Mouse (Mus musculus) thymus, postnatal 14 days (tissue): ENCODE results near the gene Hira.
A peak's percentile ranks its signal among the peaks of the same experiment; 100 is the strongest.
"Not testable (repeated sequence)": the region's sequence is repeated elsewhere in the genome, so short reads cannot be mapped to it uniquely, and the experiment has no call there.

Experiments
- DNase-seq: peaks from one replicate; pipeline ENCODE4 v3.0.0; 2021

The Hira gene

GRCm38 (mm10) chr16:18927963-18928362, 51.1 kb downstream of the Hira start:
- no peak for DNase-seq

GRCm38 (mm10) chr16:18938321-18939082, 61.7 kb downstream of the Hira start:
- no peak for DNase-seq

DNA sequence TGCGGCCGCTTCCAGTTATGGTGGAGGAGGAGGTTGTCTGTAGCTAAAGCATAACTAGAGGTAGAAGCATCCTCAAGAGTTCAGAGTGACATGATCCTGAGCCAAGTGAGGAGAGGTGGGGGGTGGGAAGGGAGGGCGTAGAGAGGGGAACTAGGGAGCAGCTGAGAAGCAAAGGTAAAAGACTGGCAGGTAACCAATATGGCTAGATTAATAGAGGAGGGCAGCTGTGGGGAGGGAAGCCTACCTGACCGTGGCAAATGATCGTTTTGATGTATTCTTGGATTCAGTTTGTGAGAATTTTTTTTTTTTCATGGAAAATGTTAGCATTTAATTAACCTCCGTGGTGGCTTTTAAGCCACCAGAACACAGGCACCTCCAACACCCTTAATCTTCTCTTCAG, 67.1 kb downstream of the Hira start:
- no peak for DNase-seq

GRCm38 (mm10) chr16:18948941-18949340, 72.1 kb downstream of the Hira start:
- no peak for DNase-seq

GRCm38 (mm10) chr16:18950351-18950750, 73.5 kb downstream of the Hira start:
- DNase-seq = no peak

GRCm38 (mm10) chr16:18952813-18953212, 76.0 kb downstream of the Hira start:
- no peak for DNase-seq

DNA sequence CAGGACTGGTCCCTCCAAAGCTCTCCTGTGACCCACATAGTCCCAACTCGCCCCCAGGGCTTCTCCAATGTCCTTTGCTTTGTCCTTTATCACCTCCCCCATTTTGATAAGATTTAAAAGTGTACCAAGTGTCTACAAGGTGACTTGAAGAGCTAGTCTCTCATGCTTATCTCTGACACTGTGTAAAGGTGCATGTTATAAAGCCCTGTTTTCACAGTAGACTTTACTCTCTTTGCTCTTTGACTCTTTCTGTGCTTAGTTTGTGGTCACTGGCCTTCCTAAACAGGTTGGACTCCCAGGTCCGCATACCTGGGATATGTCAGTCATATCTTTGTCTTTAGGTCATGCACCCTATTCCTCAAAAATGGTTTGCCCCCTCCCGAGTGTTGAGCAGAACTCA, 78.2 kb downstream of the Hira start:
- no peak for DNase-seq

- DNase-seq = no peak
Observed at GRCm38 (mm10) chr16:18963486-18963885, 86.6 kb downstream of the Hira start.

DNA sequence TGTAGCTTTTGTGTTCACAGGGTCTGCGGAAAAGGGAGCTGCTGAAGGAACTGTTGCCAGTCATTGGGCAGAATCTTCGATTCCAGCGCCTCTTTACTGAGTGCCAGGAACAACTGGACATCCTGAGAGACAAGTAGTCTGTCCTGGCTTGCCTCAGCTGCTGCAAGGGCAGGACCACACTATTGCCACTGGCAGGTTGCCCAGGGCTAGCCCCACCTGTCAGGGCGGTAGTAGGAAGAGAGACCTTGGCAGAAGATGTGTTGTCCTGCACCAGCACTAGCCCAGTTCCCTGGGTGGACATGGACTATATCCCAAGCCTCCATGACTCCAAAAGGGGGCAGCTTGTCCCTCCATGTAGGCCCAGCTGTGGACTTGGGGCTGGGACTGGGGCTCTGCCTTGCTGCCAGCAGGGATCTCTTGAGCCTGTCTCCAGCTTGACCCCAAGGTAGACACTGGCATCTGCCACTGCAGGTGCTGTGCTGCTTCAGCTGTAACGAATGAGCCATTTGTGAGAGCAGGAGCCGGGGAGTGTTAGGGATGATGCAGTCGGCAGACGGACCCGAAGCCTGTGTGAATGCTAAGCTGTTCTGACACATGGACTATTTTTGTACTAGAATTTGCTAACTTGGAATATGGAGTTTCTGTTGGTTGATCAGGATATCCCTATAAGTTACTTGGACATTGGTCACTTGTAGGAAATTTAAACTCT, 92.7 kb downstream of the Hira start:
- DNase-seq = no peak

- DNase-seq = no peak
Observed at GRCm38 (mm10) chr16:18970837-18971236, 94.0 kb downstream of the Hira start.

DNA sequence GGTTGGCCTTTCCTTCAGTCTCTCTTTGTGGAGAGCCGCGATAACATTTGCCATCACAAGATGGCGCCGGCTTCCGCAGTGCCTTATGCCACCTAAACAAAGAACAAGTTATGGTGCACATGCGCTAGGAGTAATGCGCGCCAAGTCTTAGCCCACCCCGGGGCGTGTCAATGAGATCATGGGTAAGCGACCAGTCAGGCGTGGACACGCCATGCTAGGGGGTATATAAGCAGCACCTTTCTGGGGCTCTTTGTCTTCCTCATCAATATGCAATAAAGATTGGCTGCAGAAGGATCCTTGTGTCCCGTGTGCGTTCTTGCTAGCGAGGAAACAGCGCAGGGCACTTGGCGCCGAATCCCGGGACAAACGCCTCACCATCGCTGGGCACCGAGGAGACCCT, 98.8 kb downstream of the Hira start:
- not testable (repeated sequence) for DNase-seq

DNA sequence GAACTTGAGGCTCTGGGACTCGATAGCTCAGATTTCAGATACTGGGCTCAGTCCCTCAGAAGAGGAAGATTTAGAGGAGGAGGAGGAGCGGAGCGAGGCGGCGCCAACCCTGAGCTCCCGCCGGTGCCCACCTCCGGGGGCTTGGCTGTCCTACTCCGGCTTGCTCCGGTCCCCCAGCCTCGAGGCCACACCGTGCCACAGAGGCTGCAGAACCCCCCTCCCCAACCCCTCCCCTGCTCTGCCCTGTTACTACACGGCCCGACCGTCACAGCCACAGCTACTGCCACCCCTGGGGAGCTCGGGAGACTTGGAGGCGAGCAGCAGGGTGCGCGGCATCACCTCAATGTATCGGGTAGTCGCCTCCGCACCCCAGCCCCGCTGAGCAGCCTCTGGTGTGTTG, 99.5 kb downstream of the Hira start:
- no peak for DNase-seq

DNA sequence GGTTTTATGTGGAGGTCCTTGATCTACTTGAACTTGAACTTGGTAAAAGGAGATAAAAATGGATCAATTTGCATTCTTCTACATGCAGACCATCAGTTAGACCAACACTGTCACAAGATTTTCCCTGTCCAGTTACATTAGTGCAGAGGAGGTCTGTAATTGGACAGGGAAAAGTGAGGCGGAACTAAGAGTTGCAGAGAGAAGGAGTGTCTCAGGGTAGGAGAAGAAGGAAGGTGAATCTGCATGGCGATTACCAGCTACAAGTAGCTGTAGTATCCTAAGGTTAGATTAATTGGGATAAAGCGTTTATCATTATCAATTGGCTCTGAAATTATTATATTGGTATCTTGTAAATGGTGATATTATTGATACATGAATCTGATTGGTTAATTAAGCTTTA, 109.5 kb downstream of the Hira start:
- no peak for DNase-seq

GRCm38 (mm10) chr16:18986860-18987259, 110.0 kb downstream of the Hira start:
- DNase-seq = no peak

GRCm38 (mm10) chr16:19002610-19003389, 126.0 kb downstream of the Hira start:
- DNase-seq = peak; percentile 12

GRCm38 (mm10) chr16:19003757-19004156, 126.9 kb downstream of the Hira start:
- no peak for DNase-seq

DNA sequence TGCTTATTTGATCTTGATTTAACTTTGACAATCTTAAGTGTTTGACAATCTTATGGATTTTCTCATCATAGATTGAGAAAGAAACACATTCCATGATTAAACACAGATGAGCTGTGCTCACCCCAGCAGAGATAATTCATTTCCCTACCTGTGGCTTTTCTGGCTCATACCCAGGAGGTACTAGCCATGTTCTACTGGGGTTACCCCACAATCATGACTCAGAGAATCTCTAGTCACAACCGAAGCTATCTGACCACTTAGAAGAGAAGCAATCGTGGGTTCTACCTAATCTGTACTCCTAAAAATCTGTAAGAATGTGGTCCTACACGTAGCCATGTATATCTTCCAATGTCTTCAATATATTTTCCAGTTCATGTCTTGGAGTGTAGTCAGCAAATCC, 128.5 kb downstream of the Hira start:
- no peak for DNase-seq

DNA sequence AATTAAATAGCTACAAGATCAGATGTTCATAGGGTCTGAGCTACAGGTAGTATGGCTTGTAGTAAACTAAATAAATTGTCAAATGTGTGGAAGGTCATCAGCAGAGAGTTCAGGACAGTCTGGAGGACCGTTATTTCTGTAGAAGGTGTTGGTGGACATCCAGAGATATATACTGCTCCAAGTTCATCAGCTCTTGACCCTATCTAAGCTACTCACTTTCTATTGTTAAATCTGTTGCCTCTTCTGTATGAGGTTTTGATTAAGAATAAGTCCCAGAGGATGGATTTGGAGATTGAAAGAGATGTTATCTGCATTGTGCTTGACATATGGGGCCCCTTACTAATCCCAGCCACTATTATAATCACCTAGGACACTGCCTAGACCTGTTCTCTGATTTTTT, 129.9 kb downstream of the Hira start:
- DNase-seq = no peak

DNA sequence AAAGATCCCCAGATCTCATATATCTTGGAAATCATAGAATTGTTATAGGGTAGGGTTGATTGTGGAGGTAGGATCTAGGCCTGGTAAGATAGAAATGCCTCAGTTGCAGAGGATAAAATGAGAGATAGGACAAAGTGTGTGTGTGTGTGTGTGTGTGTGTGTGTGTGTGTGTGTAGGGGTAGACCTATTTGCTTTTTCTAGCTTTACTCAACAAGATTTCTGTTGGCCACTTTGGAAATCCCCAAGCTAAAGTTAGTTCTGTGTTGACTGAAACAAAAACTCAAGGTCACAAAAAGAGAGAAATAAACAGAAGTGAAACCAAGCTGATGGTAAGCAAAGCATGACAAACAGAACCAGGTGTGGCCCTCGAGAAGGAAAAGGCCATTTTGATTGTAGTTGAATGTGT, 130.4 kb downstream of the Hira start:
- DNase-seq = not testable (repeated sequence)

- no peak for DNase-seq
Observed at GRCm38 (mm10) chr16:19010710-19011109, 133.9 kb downstream of the Hira start.

DNA sequence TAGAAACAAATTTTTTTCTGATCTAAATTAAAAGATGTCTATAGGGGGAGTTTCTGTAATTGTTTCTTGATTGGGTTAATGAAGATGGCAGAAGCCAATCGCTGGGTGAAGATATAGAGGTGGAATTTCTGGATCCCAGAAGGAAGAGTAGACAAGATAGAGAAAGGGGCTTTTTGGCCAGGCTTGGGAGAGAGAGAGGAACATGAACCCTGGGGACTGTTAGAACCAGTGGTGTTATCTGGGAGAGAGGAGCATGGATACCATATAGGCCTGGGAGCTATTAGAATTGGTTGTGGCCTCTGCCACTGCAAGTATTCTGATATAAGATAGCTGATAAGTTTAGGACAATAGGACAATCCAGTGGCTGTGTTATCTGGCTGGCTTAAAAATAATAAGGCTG, 136.7 kb downstream of the Hira start:
- DNase-seq = no peak

DNA sequence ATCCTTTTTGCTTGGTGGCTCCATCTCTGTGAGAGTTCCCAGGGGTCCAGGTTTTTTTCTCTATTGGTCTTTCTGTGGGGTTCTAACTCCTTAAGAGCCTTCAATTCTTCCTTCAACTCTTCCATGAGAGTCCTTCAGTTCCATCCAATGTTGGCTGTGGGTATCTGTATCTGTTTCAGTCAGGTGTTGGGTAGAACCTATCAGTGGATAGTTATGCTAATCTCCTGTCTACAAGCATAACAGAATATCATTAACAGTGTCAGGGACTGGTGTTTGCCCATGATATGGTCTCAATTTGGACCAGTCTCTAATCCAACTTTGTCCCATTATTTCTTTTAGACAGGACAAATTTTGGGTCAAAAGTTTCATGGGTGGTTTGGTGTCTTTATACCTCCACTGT, 137.8 kb downstream of the Hira start:
- DNase-seq = no peak
